Mouse (Mus musculus) cerebellum, adult 9-10 months (tissue): ENCODE measurements around the gene Hoxd9.

Experiments used
- DNase-seq: peaks from one replicate; pipeline ENCODE4 v3.0.0; 2022

Gene Hoxd9

DNA sequence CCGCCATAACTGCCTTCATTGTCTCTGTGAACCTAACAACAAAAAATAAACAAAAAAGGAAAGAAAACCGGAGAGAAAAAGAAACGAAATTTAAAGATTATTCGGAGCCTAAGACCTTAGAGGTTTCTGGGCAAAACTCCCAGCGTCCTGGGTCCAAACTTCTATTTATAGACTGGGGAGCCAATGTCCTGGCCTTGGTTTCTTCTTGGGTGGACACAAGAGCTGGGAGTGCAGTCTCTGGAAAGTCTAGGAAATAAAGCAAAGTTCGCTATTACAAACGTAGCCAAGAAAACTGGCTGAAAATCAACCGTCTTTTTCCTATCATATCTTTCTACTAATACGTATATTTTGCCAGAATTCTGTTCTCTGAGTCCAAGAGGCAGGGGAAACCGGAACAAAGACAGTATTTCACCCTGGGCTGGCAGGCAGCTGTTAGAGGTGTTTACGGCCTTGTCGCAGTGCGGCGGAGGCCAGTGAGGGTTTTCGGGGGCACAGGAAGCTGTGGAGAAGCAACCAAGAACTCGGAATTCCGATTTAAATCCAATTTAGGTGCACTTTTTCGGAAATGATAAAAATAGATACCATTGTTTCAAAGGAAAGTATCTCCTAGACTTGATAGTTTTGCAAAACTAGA is 16.7 kb downstream of the Hoxd9 start:
- DNase-seq: no peak

DNA sequence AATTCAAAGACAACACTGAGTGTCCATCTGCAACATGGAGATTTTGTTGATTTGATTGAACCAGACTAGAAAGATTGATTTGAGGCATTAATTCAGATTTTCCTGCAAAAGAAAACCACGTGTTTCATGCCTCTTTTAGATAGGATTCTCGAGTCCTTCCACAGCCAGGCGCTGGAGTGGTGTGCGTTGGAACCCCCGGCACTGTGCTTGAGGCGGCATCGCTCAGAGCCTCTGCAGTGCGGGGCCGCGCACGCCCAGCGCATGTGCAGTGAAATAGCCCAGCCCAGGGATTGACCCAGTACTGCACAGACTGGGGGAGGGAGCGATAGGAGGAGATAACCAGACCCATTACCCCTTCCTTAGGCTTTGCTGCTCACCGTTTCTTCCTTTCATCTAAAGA is 17.4 kb downstream of the Hoxd9 start:
- no peak for DNase-seq

DNA sequence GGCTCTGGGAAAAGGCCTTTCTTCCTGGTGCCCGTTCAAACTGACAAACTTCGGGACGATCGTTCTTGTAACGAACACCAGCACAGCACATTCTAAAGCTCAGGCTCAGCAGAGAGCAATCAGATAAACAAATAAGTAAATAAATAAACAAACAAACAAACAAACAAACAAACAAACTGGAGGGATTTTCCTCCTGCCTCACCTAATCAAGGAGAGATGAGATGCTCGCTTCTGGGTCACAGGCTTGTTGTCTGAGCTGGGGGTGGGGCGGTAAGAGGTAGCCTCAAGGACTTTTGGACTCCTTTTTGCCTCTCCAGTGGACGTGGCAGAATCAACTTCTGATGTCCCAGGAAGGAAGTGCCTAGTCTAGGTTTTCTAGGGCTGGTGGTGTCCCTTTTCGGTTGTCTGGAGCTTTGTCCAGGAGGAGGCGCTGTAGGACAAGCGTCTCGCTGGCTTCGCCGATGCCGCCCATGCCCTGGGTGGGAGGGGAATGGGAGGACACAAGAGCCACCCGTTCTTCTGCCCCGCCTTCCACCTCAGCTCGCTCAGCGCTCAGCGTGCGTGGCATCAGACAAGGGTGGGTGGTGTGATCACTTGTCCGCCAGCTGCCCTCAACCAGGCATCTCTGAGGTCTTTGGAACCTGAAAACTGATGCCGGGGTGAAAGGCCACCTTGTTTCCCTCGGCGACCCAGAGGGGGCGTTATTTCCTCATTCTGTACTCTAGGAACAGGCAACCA is 18.1 kb downstream of the Hoxd9 start:
- peak; percentile 27 for DNase-seq

DNA sequence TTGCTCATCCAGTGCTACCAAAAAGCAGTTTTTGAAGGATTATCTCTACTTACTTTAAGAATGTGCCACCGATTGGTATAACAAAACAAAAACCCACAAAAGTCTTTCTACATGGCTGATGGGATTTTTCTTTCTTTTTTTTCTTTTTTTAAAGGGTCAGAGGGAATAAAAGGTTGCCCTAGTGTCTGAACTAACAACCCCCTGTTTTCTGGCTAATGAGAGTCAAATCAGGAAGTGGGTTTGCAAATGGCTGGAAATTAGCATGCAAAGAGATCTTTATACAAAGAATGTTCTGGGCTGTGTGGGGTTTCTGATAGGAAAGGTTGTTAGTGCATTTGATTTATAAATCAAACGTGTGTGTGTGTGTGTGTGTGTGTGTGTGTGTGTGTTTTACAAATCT is 22.9 kb downstream of the Hoxd9 start:
- no peak for DNase-seq

DNA sequence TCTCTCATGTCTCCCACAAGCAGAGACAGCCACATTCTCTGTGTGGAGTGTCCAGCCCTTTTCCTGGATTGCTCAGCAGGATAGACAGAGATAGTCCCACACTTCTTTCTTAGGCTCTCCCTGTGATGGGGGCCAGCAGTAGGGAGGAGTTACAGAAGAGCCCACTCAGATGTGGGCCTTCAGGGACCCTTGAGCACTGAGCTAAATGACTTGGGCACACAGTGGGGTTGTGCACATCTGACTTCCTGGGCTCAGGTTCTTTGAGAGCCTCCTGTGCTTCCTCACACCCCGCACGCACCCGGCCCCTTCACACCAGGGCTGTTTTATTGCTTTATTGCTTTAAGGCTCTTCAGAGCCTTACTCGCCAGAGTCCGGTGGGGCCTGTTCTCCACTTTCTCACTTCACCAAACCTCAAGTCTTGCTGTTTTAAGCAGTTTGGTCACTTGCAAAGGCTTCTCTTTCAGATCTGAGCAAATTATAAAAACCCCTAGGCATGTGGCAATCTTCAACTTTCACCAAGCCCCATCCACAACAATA is 23.5 kb downstream of the Hoxd9 start:
- DNase-seq: no peak

DNA sequence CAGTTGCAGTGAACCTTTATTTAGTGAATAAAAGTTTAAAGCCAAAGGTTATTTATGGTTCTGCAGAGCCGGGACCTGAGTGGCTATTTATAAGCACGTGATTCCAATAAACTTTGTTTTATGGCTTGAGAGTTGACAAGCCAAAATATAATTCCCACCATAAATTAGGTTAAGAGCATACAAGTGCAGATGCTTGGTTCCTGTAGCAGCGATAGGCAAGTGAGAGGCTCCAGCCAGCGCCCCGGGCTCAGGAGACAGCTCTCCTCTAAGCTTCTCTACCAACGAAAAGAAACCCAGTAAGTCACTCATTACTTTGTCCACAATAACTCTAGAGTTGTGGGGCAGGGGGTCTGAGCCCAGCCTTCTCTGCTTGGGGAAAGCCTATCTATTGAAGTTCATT is 24.4 kb downstream of the Hoxd9 start:
- DNase-seq: no peak

DNA sequence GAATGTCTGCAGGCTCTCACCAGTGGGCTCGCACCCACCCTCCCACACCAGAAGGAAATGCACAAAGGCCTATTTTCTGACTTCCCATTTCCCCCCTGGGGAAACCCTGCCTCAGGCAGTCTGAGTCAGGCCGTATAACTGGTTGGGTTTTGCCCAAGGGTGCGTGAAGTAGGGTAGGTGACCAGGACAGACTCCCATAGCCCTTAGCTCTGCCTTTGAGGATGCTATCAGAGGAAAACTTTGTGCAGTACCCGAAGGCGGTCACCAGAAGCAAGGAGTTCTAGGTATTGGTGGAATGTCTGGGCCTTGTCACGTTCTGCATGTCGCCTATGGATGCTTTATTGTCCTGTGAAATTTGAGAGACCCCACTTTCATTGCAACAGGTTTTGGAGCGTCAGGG is 25.4 kb downstream of the Hoxd9 start:
- DNase-seq: no peak

DNA sequence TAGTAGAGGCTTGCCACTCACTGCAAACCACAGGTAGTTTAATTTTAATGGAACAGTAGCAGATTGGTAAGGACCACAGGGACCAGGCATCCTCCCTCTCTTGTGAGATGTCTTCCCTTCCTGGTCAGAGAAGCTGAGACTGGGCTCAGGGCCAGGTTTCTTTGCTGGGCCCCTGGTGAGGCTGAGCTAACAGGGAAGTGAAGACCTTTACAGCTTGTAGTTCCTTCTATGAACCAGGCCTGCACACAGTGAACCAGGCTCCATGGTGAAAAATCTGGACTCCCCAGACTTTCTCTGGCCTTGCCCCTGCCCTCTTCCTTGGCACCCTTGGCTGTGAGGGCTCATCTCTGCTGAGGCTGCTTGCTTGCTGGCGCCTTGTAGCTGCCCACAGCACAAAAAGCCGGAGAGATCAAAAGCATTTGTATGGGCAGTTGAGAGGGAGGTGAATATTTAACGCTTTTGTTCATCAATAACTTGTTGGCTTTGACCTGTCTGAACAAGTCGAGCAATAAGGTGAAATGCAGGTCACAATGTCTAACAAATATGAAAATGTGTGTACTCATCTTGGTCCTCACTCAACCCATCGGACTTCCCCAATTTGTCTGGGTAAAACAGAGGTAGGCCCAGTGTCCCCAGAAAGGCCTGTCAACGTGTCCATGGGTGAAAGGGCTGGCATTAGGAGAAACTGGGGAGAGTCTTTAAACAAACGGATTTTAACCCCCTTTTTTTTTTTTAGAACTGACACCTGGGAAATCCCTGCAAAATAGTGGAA is 26.9 kb downstream of the Hoxd9 start:
- no peak for DNase-seq

DNA sequence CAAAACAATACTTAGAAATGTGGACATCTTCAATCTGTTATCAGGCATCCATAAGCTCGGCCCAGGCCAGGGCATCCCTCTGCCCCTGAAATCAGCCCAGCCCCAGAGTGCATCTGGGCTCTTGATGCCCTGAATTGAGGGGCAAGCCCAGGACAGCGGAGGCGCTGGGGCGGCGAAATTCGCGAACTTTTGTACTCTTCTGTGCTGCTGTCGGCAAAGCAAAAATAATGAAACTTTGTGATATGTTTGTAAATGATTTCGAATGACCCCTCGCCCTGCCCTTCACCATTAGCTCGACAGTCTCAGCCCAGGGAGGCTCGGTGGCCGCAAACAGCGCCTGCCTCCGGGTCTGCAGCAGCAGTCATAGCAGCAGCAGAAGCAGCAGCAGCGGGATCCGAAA is 27.6 kb downstream of the Hoxd9 start:
- no peak for DNase-seq

DNA sequence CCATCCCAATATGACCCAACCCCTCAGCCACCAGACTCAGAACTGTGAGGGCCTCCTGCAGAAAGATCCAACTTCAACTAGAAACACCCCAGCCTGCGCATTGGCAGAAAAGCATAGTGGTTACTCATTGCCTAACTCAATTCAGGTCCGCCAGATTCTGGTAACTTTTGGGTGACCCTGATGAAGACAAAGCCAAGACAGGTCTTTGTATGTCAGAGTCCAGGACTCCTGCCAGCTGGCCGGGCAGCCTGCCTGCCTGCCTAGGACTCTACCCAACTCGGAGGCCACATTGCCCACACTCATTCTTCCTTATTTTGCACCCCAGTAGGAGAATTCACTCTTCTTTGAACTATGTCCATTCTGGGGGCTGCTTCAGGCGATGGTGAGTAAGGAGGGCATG is 29.0 kb downstream of the Hoxd9 start, which contains the start of gene Gm28230:
TSS of gene Gm28230 (plus strand) at position 178 of the 400 bp plus-strand sequence.
- DNase-seq: no peak

DNA sequence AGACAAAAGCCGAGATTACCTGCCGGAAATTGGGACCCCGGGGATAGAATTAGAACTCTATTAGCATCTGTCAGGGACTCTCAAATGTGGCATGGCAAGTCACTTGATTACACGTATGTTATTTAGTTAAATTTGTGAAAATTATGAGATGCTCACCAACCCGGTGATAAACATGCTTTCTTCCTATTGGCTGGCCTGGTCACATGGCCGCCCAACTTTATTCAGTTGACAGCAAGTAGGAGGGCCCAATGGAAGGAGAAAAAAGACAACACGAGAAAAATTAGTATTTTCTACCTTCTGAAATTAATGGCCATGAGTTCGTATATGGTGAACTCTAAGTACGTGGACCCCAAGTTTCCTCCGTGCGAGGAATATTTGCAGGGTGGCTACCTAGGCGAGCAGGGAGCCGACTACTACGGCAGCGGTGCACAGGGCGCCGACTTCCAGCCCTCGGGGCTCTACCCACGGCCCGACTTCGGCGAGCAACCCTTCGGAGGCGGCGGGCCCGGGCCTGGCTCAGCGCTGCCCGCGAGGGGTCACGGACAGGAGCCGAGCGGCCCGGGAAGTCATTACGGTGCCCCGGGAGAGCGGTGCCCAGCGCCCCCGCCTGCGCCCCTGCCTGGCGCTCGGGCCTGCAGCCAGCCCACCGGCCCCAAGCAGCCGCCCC is 29.6 kb downstream of the Hoxd9 start:
- no peak for DNase-seq

DNA sequence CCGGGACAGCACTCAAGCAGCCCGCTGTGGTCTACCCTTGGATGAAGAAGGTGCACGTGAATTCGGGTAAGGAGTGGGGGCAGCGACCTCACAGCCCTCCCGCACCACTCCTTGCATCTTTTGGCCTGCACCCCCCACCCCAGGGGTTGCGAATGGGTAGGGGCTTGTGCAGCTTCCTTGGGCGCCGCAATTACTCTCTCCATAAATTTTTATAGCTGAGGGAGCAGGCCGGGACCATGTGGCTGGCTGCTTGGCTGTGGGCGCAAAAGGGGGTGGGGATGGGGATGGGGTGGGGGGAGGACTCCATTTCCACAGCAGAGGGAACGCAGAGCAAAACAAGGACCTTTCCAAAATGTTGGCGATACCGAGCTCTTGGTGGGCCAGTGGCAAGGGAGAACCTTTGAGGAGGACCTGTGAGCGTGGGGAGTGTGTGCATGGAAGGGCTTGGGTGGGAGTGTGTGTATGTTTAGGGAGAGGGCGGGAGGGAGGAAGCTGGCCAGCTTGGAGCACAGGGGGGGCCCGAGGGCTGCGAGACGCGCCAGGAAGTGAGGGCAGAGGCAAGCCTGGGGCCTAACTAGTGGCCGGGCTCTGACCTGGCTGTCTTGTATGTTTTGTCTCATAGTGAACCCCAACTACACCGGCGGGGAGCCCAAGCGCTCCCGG is 30.2 kb downstream of the Hoxd9 start:
- DNase-seq: no peak

DNA sequence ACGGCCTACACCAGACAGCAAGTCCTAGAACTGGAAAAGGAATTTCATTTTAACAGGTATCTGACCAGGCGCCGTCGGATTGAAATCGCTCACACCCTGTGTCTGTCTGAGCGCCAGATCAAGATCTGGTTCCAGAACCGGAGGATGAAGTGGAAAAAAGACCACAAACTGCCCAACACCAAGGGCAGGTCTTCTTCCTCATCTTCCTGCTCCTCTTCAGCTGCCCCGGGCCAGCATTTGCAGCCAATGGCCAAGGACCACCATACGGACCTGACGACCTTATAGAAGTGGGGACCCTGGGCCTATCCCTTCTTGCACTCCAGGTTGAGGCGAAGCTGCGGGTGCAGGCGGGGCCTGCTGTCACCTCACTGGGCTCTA is 30.8 kb downstream of the Hoxd9 start:
- no peak for DNase-seq

DNA sequence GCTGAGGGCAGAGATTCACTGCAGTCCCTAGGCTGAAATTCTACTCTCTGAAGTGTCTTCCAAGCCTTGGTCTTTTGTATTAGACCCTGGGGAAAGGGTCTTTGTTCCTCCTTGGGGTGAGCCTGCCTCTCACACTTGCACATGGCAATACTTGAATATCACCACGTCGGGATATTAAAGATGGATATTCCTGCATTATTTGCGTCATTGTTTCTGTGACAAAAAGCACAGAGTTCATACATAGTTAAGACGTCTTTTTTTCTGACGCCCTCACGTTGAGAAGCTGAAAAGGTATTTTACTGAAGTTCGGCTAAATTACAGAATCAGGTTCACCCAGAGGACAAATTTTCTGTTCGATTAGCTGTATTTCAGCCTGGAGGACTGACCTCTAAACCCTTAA is 32.8 kb downstream of the Hoxd9 start:
- DNase-seq: no peak

DNA sequence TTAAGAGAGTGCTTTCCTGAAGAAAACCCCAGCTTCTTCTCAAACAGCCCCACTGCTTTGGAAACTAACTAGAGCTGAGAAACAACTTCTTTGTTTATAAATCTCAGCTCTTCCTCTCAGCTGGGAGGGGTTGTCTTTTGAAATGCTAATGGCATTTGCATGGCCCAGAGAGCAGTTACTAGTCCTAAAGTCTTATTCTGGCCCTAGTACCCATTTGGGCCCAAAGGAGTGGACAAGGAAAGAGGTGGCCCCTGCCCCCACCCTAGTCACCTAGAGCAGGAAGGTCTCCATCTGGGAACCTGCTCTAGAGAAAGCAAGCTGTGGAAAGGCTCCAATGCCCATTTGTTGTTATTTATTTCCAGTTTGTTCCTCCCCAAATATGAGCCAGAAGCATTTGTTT is 33.5 kb downstream of the Hoxd9 start:
- no peak for DNase-seq

DNA sequence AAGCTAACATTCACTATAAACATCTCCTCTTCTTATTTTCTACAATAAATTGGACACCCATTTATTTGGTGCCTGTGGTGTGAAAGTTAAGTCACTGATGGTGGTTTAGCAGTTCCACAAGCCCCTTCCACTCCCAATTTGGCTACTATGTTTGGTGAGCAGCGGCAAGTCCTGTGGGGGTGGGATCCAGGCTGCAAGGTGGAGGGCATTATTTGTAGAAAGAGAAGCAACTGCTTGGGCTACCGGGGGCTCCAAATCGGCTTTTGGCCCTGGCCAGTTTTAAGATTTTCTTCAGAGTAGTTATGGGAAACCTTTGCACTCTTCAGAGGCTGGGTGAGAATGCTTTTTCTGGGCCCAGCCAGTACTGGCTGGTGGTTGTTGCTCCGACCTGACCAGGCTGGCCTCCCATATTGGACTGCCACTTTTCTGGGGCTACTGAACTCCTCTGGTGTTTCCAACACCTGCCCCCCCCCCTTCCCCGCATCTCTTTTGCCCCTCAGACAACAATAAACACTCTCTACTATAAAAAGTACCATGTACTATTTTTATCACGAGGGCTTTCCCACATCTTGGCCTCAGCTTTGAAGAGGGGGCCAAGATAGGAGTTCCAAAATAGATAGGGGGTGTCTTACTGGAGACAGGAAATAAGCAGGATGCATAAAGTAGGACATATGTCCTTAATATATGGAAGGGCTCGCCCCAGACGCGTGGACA is 34.4 kb downstream of the Hoxd9 start:
- no peak for DNase-seq

DNA sequence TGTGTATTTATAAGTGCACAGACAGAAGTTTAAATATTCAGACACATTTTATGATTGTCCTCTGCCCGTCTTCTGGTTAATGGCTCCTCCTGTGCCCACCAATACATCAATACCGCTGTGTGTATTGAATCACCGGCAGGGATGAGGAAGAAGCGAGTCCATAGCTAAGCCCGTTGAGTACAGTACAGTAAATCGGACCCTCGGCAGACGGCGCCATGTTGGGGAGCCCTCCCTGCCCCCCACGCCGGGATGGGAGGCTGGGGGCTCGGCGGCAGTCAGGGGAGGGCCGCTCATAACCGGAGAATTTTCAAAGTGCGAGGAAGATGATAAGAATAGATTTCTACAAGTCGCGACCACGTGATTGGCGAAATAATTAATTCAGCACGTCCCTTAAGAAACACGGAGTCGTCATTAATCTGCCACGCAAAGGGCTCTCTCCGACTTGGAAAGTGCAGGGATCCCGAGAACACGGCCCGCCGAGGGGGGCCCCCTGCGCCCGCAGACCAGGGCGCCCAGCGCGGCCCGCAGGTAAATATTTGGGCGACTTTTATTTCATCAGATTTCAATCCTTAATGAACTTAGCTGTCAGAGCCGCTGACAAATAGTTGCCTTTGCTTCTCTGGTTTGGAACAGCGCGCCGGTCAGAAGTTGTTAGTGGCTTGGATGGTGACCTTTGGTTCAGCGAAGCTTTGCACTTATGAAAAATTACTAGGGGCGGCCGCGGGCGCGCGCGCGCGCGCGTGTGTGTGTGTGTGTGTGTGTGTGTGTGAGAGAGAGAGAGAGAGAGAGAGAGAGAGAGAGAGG is 35.2 kb downstream of the Hoxd9 start:
- DNase-seq: no peak

DNA sequence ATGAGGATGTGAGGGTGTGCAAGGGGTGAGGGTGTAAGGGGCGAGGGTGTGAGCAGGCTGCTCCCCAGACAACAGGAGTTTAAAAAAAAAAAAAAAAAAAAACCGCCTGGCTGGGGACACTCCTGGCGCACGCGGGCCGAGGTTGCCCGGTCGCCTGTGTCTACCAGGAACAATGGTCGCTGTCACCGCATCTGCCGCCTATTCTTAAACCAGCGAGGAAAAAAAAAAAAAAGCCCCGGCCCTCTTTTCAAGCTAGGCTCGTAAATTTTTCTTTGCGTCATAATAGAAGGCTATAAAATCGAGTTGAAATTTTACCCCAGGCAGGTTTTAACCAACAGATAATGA is 35.8 kb downstream of the Hoxd9 start:
- DNase-seq: no peak

DNA sequence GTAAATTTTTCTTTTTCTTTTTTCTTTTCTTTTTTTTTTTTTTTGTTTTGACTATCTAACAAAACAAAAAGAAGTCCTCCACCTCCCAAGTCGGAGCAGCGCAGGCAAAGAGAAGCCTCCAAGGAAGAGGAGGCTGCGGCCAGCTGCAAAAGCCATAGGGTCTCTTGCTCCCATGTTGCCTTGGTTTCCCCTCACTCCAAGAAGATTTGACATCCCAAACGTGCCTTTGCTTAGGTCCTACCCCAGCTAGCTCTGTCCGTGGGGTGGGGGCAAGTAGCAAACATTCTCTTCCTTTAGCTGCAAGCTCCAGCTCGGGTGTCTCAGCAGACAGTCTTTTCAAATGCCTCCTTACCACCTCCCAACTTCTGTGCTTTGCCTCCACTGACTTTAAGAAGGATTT is 36.2 kb downstream of the Hoxd9 start:
- no peak for DNase-seq

DNA sequence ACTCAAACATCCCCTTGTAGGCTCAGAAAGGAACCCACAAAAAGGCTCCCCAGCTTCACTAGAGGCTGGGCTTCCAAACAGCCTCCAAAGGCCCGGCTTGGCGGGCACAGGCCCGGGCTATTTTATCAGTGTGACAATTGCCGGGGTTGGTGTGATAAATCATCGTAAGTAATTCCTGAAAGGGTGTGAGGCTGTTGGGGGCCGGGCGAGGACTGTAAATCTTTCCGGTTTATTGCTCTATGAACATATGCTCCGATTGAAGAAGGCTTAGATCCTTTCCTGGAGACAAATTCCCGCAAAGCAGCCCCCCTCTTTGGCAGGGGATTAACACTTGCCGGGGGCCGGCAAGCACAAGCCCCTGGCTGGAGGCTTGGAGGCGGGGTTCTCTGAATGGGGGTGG is 36.9 kb downstream of the Hoxd9 start:
- no peak for DNase-seq
